In the genomic region with DNA sequence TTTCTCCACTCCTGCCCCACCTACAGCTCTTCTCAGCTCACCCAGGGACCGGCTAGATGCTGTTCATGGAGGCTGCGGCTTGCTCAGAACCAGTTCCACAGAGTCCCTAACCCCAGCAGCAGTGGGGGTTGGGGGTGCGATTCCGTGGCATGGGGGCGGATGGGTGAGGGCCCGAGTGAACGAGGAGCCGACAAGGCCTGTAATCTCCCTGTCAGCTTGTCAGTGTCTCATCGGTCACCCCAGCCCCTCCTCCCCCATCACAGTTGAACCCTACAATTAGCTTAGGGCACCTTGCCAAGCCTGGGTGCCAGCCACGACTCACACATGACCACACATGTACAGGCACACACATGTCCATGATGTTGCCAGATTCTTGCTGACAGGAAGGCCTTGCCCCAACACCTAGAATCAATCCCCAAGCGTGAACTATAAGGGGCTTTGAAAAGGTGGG, we compare ENCODE assay signal across 8 mouse cellular contexts. TPM values are rescaled to one million over a fixed set of nuclear protein-coding genes. Genes with fewer than 3 reads are reported as not detected.
DNase-seq lines count a peak whose midpoint lies in the region; ATAC-seq and TF ChIP-seq lines count a peak whose summit lies in the region.

No protein-coding gene starts in this region.

- peaks cover 44% of the 10 kb centered on the region for H3K4me1 ChIP-seq in forebrain, postnatal 0 days (ENCODE audit: insufficient read depth)
- peaks cover 78% of the 10 kb centered on the region for H3K4me1 ChIP-seq in midbrain, embryonic 14.5 days (ENCODE audit: control insufficient read depth, insufficient read depth, low read length)

- no peak overlapping the region for H3K4me3 ChIP-seq in forebrain, postnatal 0 days (ENCODE audit: low read depth, low read length)
- no peak overlapping the region for H3K4me3 ChIP-seq in midbrain, embryonic 14.5 days (replicated peaks; ENCODE audit: low read depth, low read length)

- H3K36me3 ChIP-seq in forebrain, postnatal 0 days (ENCODE audit: insufficient read depth) = no peaks in the 10 kb centered on the region
- H3K36me3 ChIP-seq in midbrain, embryonic 14.5 days (ENCODE audit: control insufficient read depth, insufficient read depth, low read length) = peaks cover 4% of the 10 kb centered on the region; the same call in 1 of the 2 replicates

- H3K9ac ChIP-seq in forebrain, postnatal 0 days = no peak overlapping the region
- H3K9ac ChIP-seq in midbrain, embryonic 14.5 days (replicated peaks; ENCODE audit: low read length) = 0 out of 2 replicates have a peak overlapping the region, but pooled peaks have one; percentile 83

- WGBS in forebrain, postnatal 0 days = 35% methylated on average over 11 of the region's 11 CpGs
- 44% methylated on average over 11 of the region's 11 CpGs for WGBS in midbrain, embryonic 14.5 days

- no peak for ATAC-seq in forebrain, postnatal 0 days
- ATAC-seq in midbrain, embryonic 14.5 days (ENCODE audit: low FRiP score, low TSS enrichment) = no peak

- peak; percentile 57 for DNase-seq in kidney, adult 18-20 months
- no peak for DNase-seq in kidney, adult 8-10 months
- DNase-seq in cerebellum, postnatal 10 days = peak; percentile 71 to 73
- DNase-seq in forebrain, postnatal 0 days = no peak
- DNase-seq in midbrain, embryonic 14.5 days = no peak
- no peak for DNase-seq in B cell, adult 2 months
- DNase-seq in adrenal gland, adult 2 months = no peak
- DNase-seq in right cerebral cortex, postnatal 25 days = no peak

- H3K9me3 ChIP-seq in forebrain, postnatal 0 days (ENCODE audit: low read length) = no peaks in the 10 kb centered on the region
- H3K9me3 ChIP-seq in midbrain, embryonic 14.5 days (ENCODE audit: control insufficient read depth, low read length) = no peaks in the 10 kb centered on the region

- peak overlapping the region; percentile 99 for H3K4me2 ChIP-seq in forebrain, postnatal 0 days (ENCODE audit: low read depth)
- peak overlapping the region; percentile 99 for H3K4me2 ChIP-seq in midbrain, embryonic 14.5 days (ENCODE audit: low read length)

- no peaks in the 10 kb centered on the region for H3K27me3 ChIP-seq in forebrain, postnatal 0 days (ENCODE audit: insufficient read depth, low read length)
- no peaks in the 10 kb centered on the region for H3K27me3 ChIP-seq in midbrain, embryonic 14.5 days (ENCODE audit: control insufficient read depth, insufficient read depth, low read length)

- peak overlapping the region; percentile 29; the same call in 1 of the 2 replicates for H3K27ac ChIP-seq in forebrain, postnatal 0 days (ENCODE audit: low read depth, low read length)
- H3K27ac ChIP-seq in midbrain, embryonic 14.5 days (replicated peaks; ENCODE audit: low read depth, low read length) = no peak overlapping the region

- no peak for TF ChIP-seq CTCF in forebrain, postnatal 0 days (IDR thresholded peaks at IDR 0.05; ENCODE audit: low read depth)

RNA-seq across cellular contexts. Expression of a gene that starts 5.7 kb away (rescaled TPM):
- total RNA-seq in forebrain, postnatal 0 days (2014; rRNA removed) = 126 and 138 TPM in 2 replicates
- 45.2 and 52.8 TPM in 2 replicates for polyA plus RNA-seq in forebrain, postnatal 0 days (2015; fragmentation: Nextera tagmentation; extraction: Ambion mirVana)
- polyA plus RNA-seq in midbrain, embryonic 14.5 days (2014; fragmentation: Nextera tagmentation; extraction: Ambion mirVana) = 86.4 and 107 TPM in 2 replicates
- total RNA-seq in adrenal gland, adult 2 months (2021) = 100 to 1,000 TPM in 1 of 2 experiments, 10 to 100 TPM in 1; 94.8 to 118 TPM
- 168 and 182 TPM in 2 replicates for polyA plus RNA-seq in adrenal gland, adult 2 months (2012; rRNA removed)

RNA-seq across cellular contexts. Expression of a gene that starts 21.4 kb away (rescaled TPM):
- total RNA-seq in forebrain, postnatal 0 days (2014; rRNA removed) = 73.7 and 89.6 TPM in 2 replicates
- 43.4 and 53.3 TPM in 2 replicates for polyA plus RNA-seq in forebrain, postnatal 0 days (2015; fragmentation: Nextera tagmentation; extraction: Ambion mirVana)
- 85.2 and 117 TPM in 2 replicates for polyA plus RNA-seq in midbrain, embryonic 14.5 days (2014; fragmentation: Nextera tagmentation; extraction: Ambion mirVana)
- total RNA-seq in adrenal gland, adult 2 months (2021) = 1 to 10 TPM; 5.2 to 5.7 TPM
- 24.0 and 24.9 TPM in 2 replicates for polyA plus RNA-seq in adrenal gland, adult 2 months (2012; rRNA removed)

RNA-seq across cellular contexts. Expression of a gene that starts 25.5 kb away (rescaled TPM):
- 35.2 and 35.8 TPM in 2 replicates for total RNA-seq in forebrain, postnatal 0 days (2014; rRNA removed)
- polyA plus RNA-seq in forebrain, postnatal 0 days (2015; fragmentation: Nextera tagmentation; extraction: Ambion mirVana) = 16.2 and 21.3 TPM in 2 replicates
- polyA plus RNA-seq in midbrain, embryonic 14.5 days (2014; fragmentation: Nextera tagmentation; extraction: Ambion mirVana) = 23.7 and 27.9 TPM in 2 replicates
- total RNA-seq in adrenal gland, adult 2 months (2021) = 1 to 10 TPM; 2.5 to 3.6 TPM
- 4.1 and 4.4 TPM in 2 replicates for polyA plus RNA-seq in adrenal gland, adult 2 months (2012; rRNA removed)

RNA-seq across cellular contexts. Expression of a gene that starts 34.4 kb away (rescaled TPM):
- total RNA-seq in forebrain, postnatal 0 days (2014; rRNA removed) = 1.8 and 3.4 TPM in 2 replicates
- polyA plus RNA-seq in forebrain, postnatal 0 days (2015; fragmentation: Nextera tagmentation; extraction: Ambion mirVana) = 2.0 and 2.8 TPM in 2 replicates
- polyA plus RNA-seq in midbrain, embryonic 14.5 days (2014; fragmentation: Nextera tagmentation; extraction: Ambion mirVana) = 4.1 and 4.6 TPM in 2 replicates
- 10 to 100 TPM in 1 of 2 experiments, 1 to 10 TPM in 1; 6.7 to 10.2 TPM for total RNA-seq in adrenal gland, adult 2 months (2021)
- polyA plus RNA-seq in adrenal gland, adult 2 months (2012; rRNA removed) = 5.9 and 9.1 TPM in 2 replicates

RNA-seq across cellular contexts. Expression of a gene that starts 36.4 kb away (rescaled TPM):
- total RNA-seq in forebrain, postnatal 0 days (2014; rRNA removed) = 252 and 296 TPM in 2 replicates
- polyA plus RNA-seq in forebrain, postnatal 0 days (2015; fragmentation: Nextera tagmentation; extraction: Ambion mirVana) = 70.0 and 77.2 TPM in 2 replicates
- 88.6 and 90.0 TPM in 2 replicates for polyA plus RNA-seq in midbrain, embryonic 14.5 days (2014; fragmentation: Nextera tagmentation; extraction: Ambion mirVana)
- 10 to 100 TPM; 38.6 to 54.4 TPM for total RNA-seq in adrenal gland, adult 2 months (2021)
- 565 and 749 TPM in 2 replicates for polyA plus RNA-seq in adrenal gland, adult 2 months (2012; rRNA removed)

Comparison
In these comparisons a context has a peak if more than half of its experiments do, and no peak if none do; other contexts are left out.
1. DNase-seq: peak in kidney, adult 18-20 months (single experiment) and cerebellum, postnatal 10 days (2 of 2); none in kidney, adult 8-10 months (0 of 2), forebrain, postnatal 0 days (single experiment), midbrain, embryonic 14.5 days (single experiment), B cell, adult 2 months (0 of 2), adrenal gland, adult 2 months (single experiment) and right cerebral cortex, postnatal 25 days (single experiment).